Mouse (Mus musculus): ENCODE data around the gene Speer4c. TPM values are rescaled to one million over a fixed set of nuclear protein-coding genes. Genes with fewer than 3 reads are reported as not detected.
"Not testable (repeated sequence)": the region's sequence is repeated elsewhere in the genome, so short reads cannot be mapped to it uniquely, and the experiment has no call there.

The Speer4c gene
- polyA plus RNA-seq (2016; fragmentation: Nextera tagmentation; extraction: Ambion mirVana), result not detected in 2 replicates

DNA sequence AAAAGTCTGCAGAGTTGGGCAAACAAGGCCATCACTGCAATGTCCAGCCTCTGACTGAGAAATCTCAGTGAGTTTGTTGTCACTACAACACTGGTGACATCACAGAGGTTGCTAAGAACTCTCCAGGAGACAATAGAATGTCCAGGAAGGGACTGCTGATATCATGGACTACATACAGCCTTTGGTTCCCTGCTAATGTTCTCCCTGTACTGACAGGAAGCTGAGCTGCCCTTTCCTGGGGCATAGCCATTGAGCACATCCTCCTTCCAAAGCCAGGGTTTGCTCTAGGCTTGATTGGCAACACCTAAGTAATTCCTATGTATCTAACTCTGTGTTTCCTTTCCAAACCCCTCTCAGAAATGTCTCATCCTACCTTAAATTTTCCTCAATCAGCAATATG, at the start of gene Speer4c:
TSS of gene Speer4c (minus strand) at position 101 of the 400 bp plus-strand sequence.
- not testable (repeated sequence) for ATAC-seq (ENCODE audit: low FRiP score); H3K36me3 ChIP-seq (replicated peaks); H3K4me2 ChIP-seq; H3K4me3 ChIP-seq (replicated peaks); H3K9ac ChIP-seq; H3K4me1 ChIP-seq; H3K9me3 ChIP-seq; H3K27ac ChIP-seq; H3K27me3 ChIP-seq

DNA sequence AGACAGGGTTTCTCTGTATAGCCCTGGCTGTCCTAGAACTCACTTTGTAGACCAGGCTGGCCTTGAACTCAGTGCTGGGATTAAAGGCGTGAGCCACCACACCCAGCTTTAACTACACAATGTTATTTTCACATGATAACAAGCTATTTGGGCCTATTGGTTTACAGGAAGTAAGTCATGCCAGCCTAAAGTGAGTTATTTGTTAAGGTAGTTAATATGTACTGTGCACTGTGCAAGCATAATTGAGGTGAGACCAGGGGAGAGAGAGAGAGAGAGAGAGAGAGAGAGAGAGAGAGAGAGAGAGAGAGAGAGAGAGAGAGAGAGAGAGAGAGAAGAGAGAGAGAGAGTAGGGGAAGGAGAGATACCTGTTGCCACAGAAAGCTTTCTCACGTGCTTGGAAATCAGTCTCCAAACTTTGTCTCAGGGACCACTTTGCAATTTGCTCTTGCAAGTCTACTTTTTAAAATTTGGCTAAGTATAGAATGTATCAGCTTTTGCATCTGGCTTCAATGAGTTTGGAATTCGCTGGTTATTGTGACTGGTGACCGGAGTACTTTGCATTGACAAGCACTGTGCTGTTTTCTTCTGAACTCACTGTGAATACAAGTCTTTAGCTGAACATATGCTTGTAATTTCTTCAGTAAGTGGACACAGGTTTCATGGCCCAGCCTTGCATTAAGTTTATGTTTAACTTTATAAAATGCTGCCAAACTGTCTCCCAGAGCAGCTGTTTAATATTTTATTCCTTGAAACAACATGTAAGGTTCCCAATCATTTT, 33.6 kb upstream of the Speer4c start:
- no peak for ATAC-seq (ENCODE audit: low FRiP score)
- no peak overlapping the region for H3K27ac ChIP-seq
- no peaks in the 10 kb centered on the region for H3K36me3 ChIP-seq (replicated peaks)
- H3K4me3 ChIP-seq (replicated peaks), result no peak overlapping the region
- H3K9me3 ChIP-seq, result no peaks in the 10 kb centered on the region
- 77% methylated on average over 4 of the region's 4 CpGs for WGBS
- no peaks in the 10 kb centered on the region for H3K27me3 ChIP-seq
- no peaks in the 10 kb centered on the region for H3K4me1 ChIP-seq
- H3K9ac ChIP-seq, result no peak overlapping the region
- no peak overlapping the region for H3K4me2 ChIP-seq

DNA sequence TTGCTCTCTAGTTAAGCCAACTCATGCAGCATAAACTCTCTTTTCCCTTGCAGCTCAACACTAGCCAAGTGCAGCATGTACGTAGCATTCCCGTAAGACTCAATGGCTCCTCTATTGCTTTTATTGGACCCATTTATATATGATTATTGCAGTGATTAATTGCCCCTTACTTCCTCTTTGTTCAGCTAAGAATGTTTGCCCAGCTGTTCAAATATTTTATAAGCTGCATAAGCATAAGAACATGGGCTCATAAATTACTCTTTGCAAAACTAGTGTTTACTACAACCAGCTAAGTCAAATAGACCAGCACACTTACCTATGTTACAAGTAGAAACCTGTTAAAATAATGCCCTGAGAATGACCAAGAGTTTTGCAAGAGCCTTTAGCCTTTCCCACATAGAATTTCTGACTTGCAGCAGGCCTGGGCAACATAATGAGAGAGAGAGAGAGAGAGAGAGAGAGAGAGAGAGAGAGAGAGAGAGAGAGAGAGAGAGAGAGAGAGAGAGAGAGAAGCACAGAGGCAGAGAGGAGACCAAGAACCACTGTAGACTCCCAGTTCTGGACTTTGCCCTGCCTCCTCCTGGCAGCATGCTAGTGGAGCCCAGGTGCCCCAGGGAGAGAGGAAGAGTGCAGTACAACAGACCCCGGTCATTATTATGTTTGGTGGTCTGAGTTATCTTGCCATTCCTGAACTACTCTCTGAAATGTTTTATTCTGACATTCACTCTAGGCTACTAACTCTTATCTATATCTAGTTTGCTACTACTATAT, 20.2 kb upstream of the Speer4c start:
- ATAC-seq (ENCODE audit: low FRiP score), result no peak

DNA sequence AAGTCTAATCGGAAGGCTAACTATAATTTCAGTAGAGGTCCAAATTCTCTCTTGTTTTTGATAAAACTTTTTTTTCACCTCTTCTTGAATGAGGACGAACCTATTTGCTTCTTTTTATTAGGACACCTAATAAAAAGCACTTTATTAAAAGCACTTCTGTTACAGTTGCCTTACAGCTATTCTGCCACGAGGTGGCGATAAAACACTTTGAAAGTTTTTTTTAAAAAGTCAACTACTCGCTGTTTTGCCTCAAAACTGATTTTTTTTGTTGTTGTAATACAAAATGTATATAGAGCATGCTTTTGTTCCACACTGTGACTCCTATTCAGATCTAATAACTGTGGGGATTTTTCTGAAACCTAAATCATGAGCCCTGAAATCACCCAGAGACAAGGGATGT, 11.2 kb downstream of the Speer4c start:
- not testable (repeated sequence) for ATAC-seq (ENCODE audit: low FRiP score); H3K9me3 ChIP-seq; H3K27me3 ChIP-seq; H3K4me3 ChIP-seq (replicated peaks); H3K27ac ChIP-seq; H3K36me3 ChIP-seq (replicated peaks); H3K4me2 ChIP-seq; H3K9ac ChIP-seq; H3K4me1 ChIP-seq
- 24% methylated on average over 5 of the region's 5 CpGs for WGBS

More for the DNA sequence above, 20.2 kb upstream of the Speer4c start:
- H3K27me3 ChIP-seq, result no peaks in the 10 kb centered on the region
- H3K4me1 ChIP-seq, result no peaks in the 10 kb centered on the region
- H3K27ac ChIP-seq, result no peak overlapping the region
- H3K36me3 ChIP-seq (replicated peaks), result no peaks in the 10 kb centered on the region
- no peaks in the 10 kb centered on the region for H3K9me3 ChIP-seq
- 95% methylated on average over 3 of the region's 3 CpGs for WGBS
- no peak overlapping the region for H3K9ac ChIP-seq
- H3K4me3 ChIP-seq (replicated peaks), result no peak overlapping the region
- H3K4me2 ChIP-seq, result no peak overlapping the region

DNA sequence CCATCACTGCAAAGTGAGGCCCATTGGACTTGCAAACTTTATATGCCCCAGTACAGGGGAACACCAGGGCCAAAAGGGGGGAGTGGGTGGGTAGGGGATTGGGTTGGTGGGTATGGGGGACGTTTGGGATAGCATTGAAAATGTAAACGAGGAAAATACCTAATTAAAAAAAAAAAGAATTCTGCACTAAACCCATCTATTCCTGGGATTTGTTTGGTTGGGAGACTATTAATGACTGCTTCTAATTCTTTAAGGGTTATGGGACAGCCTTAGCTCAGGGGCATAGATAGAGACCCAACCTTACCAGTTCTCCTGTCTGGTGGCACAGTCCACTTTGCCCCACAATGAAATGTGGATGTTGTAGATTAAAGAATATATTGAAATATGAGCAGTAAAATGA, 16.4 kb downstream of the Speer4c start:
- not testable (repeated sequence) for H3K9me3 ChIP-seq; H3K4me3 ChIP-seq (replicated peaks); ATAC-seq (ENCODE audit: low FRiP score); H3K4me2 ChIP-seq; H3K27me3 ChIP-seq; H3K4me1 ChIP-seq; H3K9ac ChIP-seq; H3K27ac ChIP-seq; H3K36me3 ChIP-seq (replicated peaks)
- 42% methylated on average over 2 of the region's 2 CpGs for WGBS

DNA sequence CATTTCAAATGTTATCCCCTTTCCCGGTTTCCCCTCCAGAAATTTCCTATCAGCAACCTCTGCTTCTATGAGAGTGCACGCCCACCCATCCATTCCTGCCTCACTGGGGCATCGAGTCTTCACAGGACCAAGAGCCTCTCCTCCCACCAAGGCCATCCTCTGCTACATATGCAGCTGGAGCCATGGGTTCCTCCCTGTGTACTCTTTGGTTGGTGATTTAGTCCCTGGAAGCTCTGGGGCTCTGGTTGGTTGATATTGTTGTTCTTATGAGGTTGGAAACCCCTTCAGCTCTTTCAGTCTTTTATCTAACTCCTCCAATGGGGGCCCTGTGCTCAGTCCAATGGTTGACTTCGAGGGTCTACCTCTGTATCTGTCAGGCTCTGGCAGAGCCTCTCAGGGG, 22.2 kb downstream of the Speer4c start:
- not testable (repeated sequence) for H3K9ac ChIP-seq; H3K27ac ChIP-seq; H3K4me3 ChIP-seq (replicated peaks); H3K4me1 ChIP-seq; H3K36me3 ChIP-seq (replicated peaks); H3K4me2 ChIP-seq; H3K27me3 ChIP-seq; ATAC-seq (ENCODE audit: low FRiP score)
- peaks cover 25% of the 10 kb centered on the region for H3K9me3 ChIP-seq
- WGBS, result 84% methylated on average over 4 of the region's 4 CpGs

DNA sequence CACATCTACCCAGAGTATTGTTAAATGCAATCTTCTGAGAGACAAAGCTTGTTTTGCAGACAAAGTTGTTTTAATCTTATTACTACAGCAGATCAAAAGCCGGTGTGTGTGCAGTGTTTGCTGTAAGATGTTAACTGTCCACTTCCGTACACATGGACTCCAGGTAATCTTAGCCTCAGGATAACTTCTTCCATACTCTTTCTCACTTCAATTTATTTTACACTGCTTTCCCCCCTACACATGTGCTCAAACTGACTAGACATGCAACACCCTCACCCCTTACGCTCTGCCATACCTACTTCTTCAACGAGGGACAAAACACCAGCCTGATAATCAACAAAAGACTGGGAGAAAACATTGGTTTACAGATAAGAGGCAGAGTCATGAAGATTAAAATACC, 23.2 kb downstream of the Speer4c start:
- not testable (repeated sequence) for H3K9ac ChIP-seq; H3K4me2 ChIP-seq; H3K36me3 ChIP-seq (replicated peaks); H3K4me3 ChIP-seq (replicated peaks); H3K27ac ChIP-seq; ATAC-seq (ENCODE audit: low FRiP score); H3K27me3 ChIP-seq; H3K4me1 ChIP-seq
- H3K9me3 ChIP-seq, result peaks cover 28% of the 10 kb centered on the region
- WGBS, result 78% methylated on average over 4 of the region's 4 CpGs

DNA sequence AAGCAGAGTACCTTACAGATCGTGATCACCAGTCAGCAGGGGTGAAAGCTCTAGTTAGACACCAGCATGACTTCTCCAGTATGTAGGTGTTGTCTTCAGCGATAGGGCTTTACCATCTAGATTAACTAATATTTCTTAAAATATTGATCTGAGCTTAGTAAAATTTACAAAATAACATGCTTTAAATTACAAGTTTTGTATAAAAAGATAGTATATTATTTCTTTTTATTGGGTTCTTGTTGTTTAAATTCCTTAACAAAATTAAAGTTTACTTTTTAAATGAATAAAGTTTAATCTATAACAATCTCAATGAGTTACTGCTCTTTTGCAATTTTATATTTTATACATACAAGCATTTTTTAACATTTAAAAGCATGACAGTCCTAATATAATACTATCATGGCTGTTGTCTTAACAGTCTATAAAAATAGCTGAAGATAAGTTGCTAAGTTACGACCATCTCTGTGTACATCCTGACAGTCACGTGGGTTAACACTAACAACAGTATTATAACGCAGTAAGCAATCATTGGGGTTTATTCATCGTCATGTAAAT, 24.3 kb downstream of the Speer4c start:
- not testable (repeated sequence) for H3K36me3 ChIP-seq (replicated peaks); H3K4me1 ChIP-seq; H3K9ac ChIP-seq; H3K27me3 ChIP-seq; H3K27ac ChIP-seq; H3K4me2 ChIP-seq; H3K4me3 ChIP-seq (replicated peaks)
- ATAC-seq (ENCODE audit: low FRiP score), result peak; percentile 89
- WGBS, result 77% methylated on average over 6 of the region's 6 CpGs
- H3K9me3 ChIP-seq, result peaks cover 31% of the 10 kb centered on the region

DNA sequence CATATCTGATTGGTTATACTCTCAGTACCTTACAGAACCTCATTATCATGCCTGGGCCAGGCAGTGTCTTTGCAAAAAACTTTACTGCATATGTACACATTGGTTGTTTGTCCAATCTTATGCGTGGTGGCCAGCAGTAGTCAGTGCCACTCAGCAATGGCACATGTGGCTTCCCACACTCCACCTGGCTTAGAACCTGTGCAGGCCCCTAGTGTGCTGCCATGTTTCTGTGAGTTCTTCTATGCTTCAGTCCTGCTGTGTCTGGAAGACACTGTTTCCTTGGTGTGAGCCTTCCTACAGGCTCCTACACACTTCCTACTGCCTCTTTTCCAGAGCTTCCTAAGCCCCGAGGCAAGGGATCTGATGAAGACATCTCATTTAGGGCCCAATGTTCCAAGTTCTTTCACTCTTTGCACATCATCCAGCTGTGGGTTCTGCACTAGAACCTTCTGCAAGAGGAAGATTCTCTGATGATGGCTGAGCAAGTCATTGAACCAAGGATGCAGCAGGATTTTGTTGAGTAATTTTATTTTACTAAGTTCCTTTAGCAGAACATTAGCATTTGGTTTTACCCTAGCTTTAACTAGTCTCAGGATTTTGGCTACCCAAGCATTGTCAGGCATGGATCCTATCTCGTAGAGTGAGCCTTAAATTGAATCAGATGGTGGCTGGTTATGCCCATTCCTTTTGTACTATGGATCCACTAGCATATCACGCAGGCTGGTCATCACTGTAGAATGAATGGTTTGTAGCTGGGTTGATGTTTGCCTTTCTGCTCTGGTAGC, 25.0 kb downstream of the Speer4c start:
- not testable (repeated sequence) for H3K27ac ChIP-seq; H3K27me3 ChIP-seq; H3K4me1 ChIP-seq; H3K9ac ChIP-seq; H3K4me3 ChIP-seq (replicated peaks); H3K36me3 ChIP-seq (replicated peaks); H3K4me2 ChIP-seq
- peaks cover 31% of the 10 kb centered on the region for H3K9me3 ChIP-seq
- ATAC-seq (ENCODE audit: low FRiP score), result peak; percentile 83
- 66% methylated on average over 4 of the region's 4 CpGs for WGBS

DNA sequence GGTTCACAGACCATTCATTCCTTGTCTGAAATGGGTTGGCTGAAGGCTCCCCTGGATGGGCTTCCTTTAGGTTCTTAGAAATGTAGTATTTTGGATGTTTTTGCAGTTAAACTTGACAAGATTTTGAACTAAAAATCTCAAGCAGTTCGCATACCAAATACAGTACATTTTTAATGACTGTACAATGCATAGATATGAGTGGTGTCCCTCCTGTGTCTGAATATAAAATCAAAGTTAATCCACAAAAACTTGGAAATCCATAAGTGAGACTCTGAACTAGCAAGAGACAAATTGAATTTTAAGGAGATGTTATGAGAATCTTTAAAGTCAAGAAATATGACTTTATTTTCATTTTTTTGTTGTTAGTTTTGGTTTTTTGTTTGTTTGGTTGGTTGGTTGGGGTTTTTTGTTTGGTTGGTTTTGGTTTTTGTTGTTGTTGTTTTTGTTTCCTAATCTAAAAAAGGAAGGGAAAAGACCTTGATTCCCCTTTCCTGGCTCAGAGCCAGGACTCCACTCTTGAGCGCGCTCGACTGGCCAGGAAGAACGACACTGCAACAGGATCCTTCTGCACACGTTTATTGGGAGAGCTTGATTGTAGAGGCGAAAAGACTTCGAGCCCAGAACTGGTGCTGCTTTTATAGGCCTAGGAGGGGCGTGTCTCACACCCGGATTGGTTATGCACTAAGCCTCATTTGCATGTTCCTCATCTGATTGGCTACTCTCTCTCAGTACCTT, 32.6 kb downstream of the Speer4c start:
- not testable (repeated sequence) for H3K36me3 ChIP-seq (replicated peaks); H3K4me2 ChIP-seq; H3K4me1 ChIP-seq; H3K9ac ChIP-seq; H3K27ac ChIP-seq; H3K27me3 ChIP-seq; H3K4me3 ChIP-seq (replicated peaks)
- WGBS, result 80% methylated on average over 8 of the region's 10 CpGs
- peak; percentile 77 for ATAC-seq (ENCODE audit: low FRiP score)
- H3K9me3 ChIP-seq, result peaks cover 20% of the 10 kb centered on the region

DNA sequence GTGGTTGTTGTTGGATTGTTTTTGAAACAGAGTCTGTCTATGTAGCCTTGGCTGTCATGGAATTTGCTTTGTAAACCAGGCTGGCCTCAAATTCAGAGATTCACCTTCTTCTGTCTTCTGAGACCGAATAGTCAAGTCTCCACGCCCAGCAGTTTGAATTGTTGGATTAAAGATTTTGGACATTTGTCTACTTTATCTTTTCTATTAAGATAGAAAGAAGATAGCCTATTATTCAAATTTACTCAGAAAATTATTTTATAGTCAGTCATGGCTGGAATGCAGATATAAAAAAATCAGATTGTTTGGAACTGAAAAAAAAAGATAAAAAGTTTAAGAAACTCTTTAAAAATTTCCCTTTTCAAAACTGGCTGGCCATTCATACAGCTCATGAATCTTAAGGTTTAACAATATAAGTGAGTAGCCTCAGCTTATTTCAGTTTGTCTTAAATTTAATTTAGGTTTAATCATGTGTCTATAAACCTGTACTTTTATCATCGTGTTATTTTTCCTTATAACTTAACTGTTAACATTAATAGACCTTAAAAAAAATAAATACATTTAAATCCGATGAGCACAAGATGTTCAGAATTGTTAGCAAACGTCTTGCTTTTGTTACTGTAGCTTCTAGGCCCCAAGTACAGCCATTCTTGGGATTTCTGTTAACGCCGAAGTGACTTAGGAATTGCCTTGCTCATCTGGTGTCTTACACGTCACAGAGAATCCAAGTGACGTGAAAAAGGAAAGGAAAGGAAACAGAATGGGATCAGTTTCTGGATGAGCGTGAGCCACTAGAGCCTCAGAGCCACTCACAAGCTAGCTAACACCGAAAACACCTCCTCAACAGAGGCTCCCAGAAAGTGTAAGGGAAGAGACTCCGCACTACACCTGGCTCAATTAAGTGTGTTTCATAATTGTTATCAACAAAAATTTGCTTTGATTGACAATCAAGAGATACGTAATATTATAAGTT, 33.8 kb downstream of the Speer4c start:
- not testable (repeated sequence) for H3K27ac ChIP-seq

More for the DNA sequence above, 33.8 kb downstream of the Speer4c start:
- H3K9ac ChIP-seq; H3K4me1 ChIP-seq; H3K27me3 ChIP-seq; H3K4me3 ChIP-seq (replicated peaks); H3K4me2 ChIP-seq; H3K36me3 ChIP-seq (replicated peaks): not testable (repeated sequence)
- peak; percentile 74 for ATAC-seq (ENCODE audit: low FRiP score)
- H3K9me3 ChIP-seq, result peaks cover 17% of the 10 kb centered on the region
- WGBS, result 69% methylated on average over 13 of the region's 13 CpGs
